Mouse (Mus musculus): ENCODE data around the gene Fbxl16. TPM values are rescaled to one million over a fixed set of nuclear protein-coding genes. Genes with fewer than 3 reads are reported as not detected.

Fbxl16 gene
- total RNA-seq, 2 experiments from 2014 or later = 644 to 656 TPM

- peak overlapping the region; percentile 72 for H3K4me3 ChIP-seq
- TF ChIP-seq CTCF (IDR thresholded peaks at IDR 0.05) = no peak
- DNase-seq (ENCODE audit: extremely low spot score in 1 of 2, low spot score in 2 of 2) = no peak
- H3K27ac ChIP-seq = peak overlapping the region; percentile 99
- intact Hi-C loops (cut with DNase I) = no loop called here
These were observed 22.8 kb downstream of the Fbxl16 start for GRCm38 (mm10) chr17:25831451-25832281.

- intact Hi-C loops (cut with DNase I) = no loop called here
- H3K4me3 ChIP-seq = peak overlapping the region; percentile 72
- peak; percentile 97 to 98 for DNase-seq (ENCODE audit: extremely low spot score in 1 of 2, low spot score in 2 of 2)
These were observed 23.8 kb downstream of the Fbxl16 start for GRCm38 (mm10) chr17:25832436-25833290.

GRCm38 (mm10) chr17:25833291-25833663, 24.4 kb downstream of the Fbxl16 start, which contains the start of gene Stub1:
Gene Stub1 (minus strand): TSS chr17:25833404.
- DNase-seq (ENCODE audit: extremely low spot score in 1 of 2, low spot score in 2 of 2) = peak; percentile 79 to 80
- TF ChIP-seq CTCF (IDR thresholded peaks at IDR 0.05) = no peak
- Histone ChIP-seq H3K27ac (peak within 1 kb of the TSS; percentile 99), H3K4me3 (peak within 1 kb of the TSS; percentile 72)
- intact Hi-C loops (cut with DNase I) = no loop called here

More at GRCm38 (mm10) chr17:25832436-25833290, 23.8 kb downstream of the Fbxl16 start:
- peak overlapping the region; percentile 99 for H3K27ac ChIP-seq
- TF ChIP-seq CTCF (IDR thresholded peaks at IDR 0.05) = no peak

GRCm38 (mm10) chr17:25833961-25834594, 25.2 kb downstream of the Fbxl16 start:
- Histone ChIP-seq H3K4me3 (peak overlapping the region; percentile 72), H3K27ac (peak overlapping the region; percentile 99)
- no peak for DNase-seq (ENCODE audit: extremely low spot score in 1 of 2, low spot score in 2 of 2)
- TF ChIP-seq CTCF (IDR thresholded peaks at IDR 0.05) = no peak
- intact Hi-C loops (cut with DNase I) = no loop called here

GRCm38 (mm10) chr17:25834595-25835222, 25.8 kb downstream of the Fbxl16 start:
- intact Hi-C loops (cut with DNase I) = no loop called here
- Histone ChIP-seq H3K4me3 (peak overlapping the region; percentile 72), H3K27ac (no peak overlapping the region; the same call in 1 of the 2 replicates)
- no peak for DNase-seq (ENCODE audit: extremely low spot score in 1 of 2, low spot score in 2 of 2)
- TF ChIP-seq CTCF (IDR thresholded peaks at IDR 0.05) = no peak

GRCm38 (mm10) chr17:25835301-25835700, 26.4 kb downstream of the Fbxl16 start:
- Histone ChIP-seq H3K27ac (no peak overlapping the region), H3K4me3 (no peak overlapping the region)
- no peak for TF ChIP-seq CTCF (IDR thresholded peaks at IDR 0.05)
- DNase-seq (ENCODE audit: extremely low spot score in 1 of 2, low spot score in 2 of 2) = no peak
- intact Hi-C loops (cut with DNase I) = no loop called here

GRCm38 (mm10) chr17:25835816-25836215, 26.9 kb downstream of the Fbxl16 start:
- intact Hi-C loops (cut with DNase I) = no loop called here
- TF ChIP-seq CTCF (IDR thresholded peaks at IDR 0.05) = no peak
- DNase-seq (ENCODE audit: extremely low spot score in 1 of 2, low spot score in 2 of 2) = no peak
- H3K4me3 ChIP-seq = peak overlapping the region; percentile 66
- H3K27ac ChIP-seq = peak overlapping the region; percentile 96

GRCm38 (mm10) chr17:25836397-25837075, 27.7 kb downstream of the Fbxl16 start:
- Histone ChIP-seq H3K4me3 (peak overlapping the region; percentile 66), H3K27ac (peak overlapping the region; percentile 96)
- intact Hi-C loops (cut with DNase I) = no loop called here
- no peak for DNase-seq (ENCODE audit: extremely low spot score in 1 of 2, low spot score in 2 of 2)
- TF ChIP-seq CTCF (IDR thresholded peaks at IDR 0.05) = no peak

- intact Hi-C loops (cut with DNase I) = no loop called here
- TF ChIP-seq CTCF (IDR thresholded peaks at IDR 0.05) = no peak
- peak within 1 kb of the TSS; percentile 66 for H3K4me3 ChIP-seq
- peak; percentile 83 to 85 for DNase-seq (ENCODE audit: extremely low spot score in 1 of 2, low spot score in 2 of 2)
- H3K27ac ChIP-seq = peak within 1 kb of the TSS; percentile 96
These were observed 28.2 kb downstream of the Fbxl16 start, which contains the start of gene Rhbdl1 for GRCm38 (mm10) chr17:25837076-25837410. Gene Rhbdl1 (minus strand): TSS chr17:25837295.

GRCm38 (mm10) chr17:25837533-25837932, 28.6 kb downstream of the Fbxl16 start:
- DNase-seq (ENCODE audit: extremely low spot score in 1 of 2, low spot score in 2 of 2) = no peak
- Histone ChIP-seq H3K27ac (peak overlapping the region; percentile 96), H3K4me3 (no peak overlapping the region)
- intact Hi-C loops (cut with DNase I) = no loop called here
- no peak for TF ChIP-seq CTCF (IDR thresholded peaks at IDR 0.05)

- no peak for DNase-seq (ENCODE audit: extremely low spot score in 1 of 2, low spot score in 2 of 2)
- intact Hi-C loops (cut with DNase I) = no loop called here
- no peak for TF ChIP-seq CTCF (IDR thresholded peaks at IDR 0.05)
- no peak overlapping the region for H3K4me3 ChIP-seq
- H3K27ac ChIP-seq = no peak overlapping the region
These were observed 30.0 kb downstream of the Fbxl16 start for GRCm38 (mm10) chr17:25838904-25839303.

Measured in left cerebral cortex, adult 2 months (tissue).